Mouse (Mus musculus) cerebellum, adult 2 months (tissue): ENCODE results near the gene Ppp1r13l. TPM values are rescaled to one million over a fixed set of nuclear protein-coding genes. Genes with fewer than 3 reads are reported as not detected.

Source experiments
- DNase-seq, 2 experiments: peaks; one replicate each; pipeline ENCODE4 v3.0.0; 2021
- H3K27ac ChIP-seq: fragments of 200-500 bp; 2 replicates; pipeline ENCODE4 v1.5.1; 2012; ENCODE audit warnings: low read length, control low read depth, inconsistent platforms; ENCODE audit not compliant: insufficient read depth
- H3K27me3 ChIP-seq: fragments of 200-500 bp; 2 replicates; pipeline ENCODE4 v1.6.1; 2012; ENCODE audit warnings: inconsistent platforms, mild to moderate bottlenecking, low read length, moderate library complexity; ENCODE audit not compliant: control insufficient read depth, insufficient read depth
- H3K4me1 ChIP-seq: fragments of 200-500 bp; 2 replicates; pipeline ENCODE4 v1.6.1; 2011; ENCODE audit warnings: low read length; ENCODE audit not compliant: control insufficient read depth, insufficient read depth
- H3K4me3 ChIP-seq: fragments of 200-500 bp; replicated peaks from 2 replicates; pipeline ENCODE3; 2011; ENCODE audit warnings: mild to moderate bottlenecking, low read depth, low read length, control low read depth; ENCODE audit not compliant: insufficient read depth
- CTCF ChIP-seq: fragments of 200-500 bp; IDR thresholded peaks from 2 replicates; pipeline ENCODE4 v1.5.1; 2011; ENCODE audit warnings: low read depth, mild to moderate bottlenecking, control low read depth, low read length, moderate library complexity, borderline replicate concordance; ENCODE audit not compliant: insufficient read depth
- POLR2A ChIP-seq: fragments of 200-500 bp; IDR thresholded peaks from 2 replicates; pipeline ENCODE4 v1.6.1; 2011; ENCODE audit warnings: low read length, control low read depth, borderline replicate concordance; ENCODE audit not compliant: insufficient read depth
- WGBS: fragments of 180-500 bp; shearing (Covaris S2); methylation state at CpG from one replicate; pipeline ENCODE4 v1.1.7; 2018; 5-methylcytosine and 5-hydroxymethylcytosine counted together
- polyA plus RNA-seq: library from polyadenylated mRNA; depleted of rRNA; stranded (reverse); fragments of >200 nt; gene quantifications from 2 replicates; pipeline ENCODE4 v1.2.3, GENCODE M21; 2012

The Ppp1r13l gene
- polyA plus RNA-seq, 1 experiment: 4.8 TPM

- WGBS: 70% methylated on average over 8 of the region's 8 CpGs
- Histone ChIP-seq H3K27me3 (no peaks in the 10 kb centered on the region), H3K4me1 (no peaks in the 10 kb centered on the region), H3K27ac (no peak overlapping the region), H3K4me3 (no peak overlapping the region)
- DNase-seq: no peak
- no peak for TF ChIP-seq CTCF
These were observed 18.5 kb downstream of the Ppp1r13l start for GRCm38 (mm10) chr7:19378049-19378448.

- Histone ChIP-seq H3K27ac (no peak within 1 kb of the TSS), H3K4me3 (peak within 1 kb of the TSS; percentile 93)
These were observed 22.0 kb downstream of the Ppp1r13l start, which contains the start of gene Ercc2 for GRCm38 (mm10) chr7:19381377-19382165. TSS of gene Ercc2 (plus strand) at chr7:19382010.

GRCm38 (mm10) chr7:19382166-19382541 lies 22.6 kb downstream of the Ppp1r13l start:
- under 1% methylated on average over 37 of the region's 37 CpGs for WGBS
- no peak overlapping the region for H3K27ac ChIP-seq
- peak overlapping the region; percentile 93 for H3K4me3 ChIP-seq
- TF ChIP-seq CTCF (no peak), POLR2A (no peak)
- no peaks in the 10 kb centered on the region for H3K27me3 ChIP-seq
- no peak for DNase-seq
- peaks cover 8% of the 10 kb centered on the region; the same call in 1 of the 2 replicates for H3K4me1 ChIP-seq

More at GRCm38 (mm10) chr7:19381377-19382165, 22.0 kb downstream of the Ppp1r13l start, which contains the start of gene Ercc2:
- DNase-seq: peak; percentile 99
- Histone ChIP-seq H3K27me3 (no peaks in the 10 kb centered on the region), H3K4me1 (peaks cover 8% of the 10 kb centered on the region; the same call in 1 of the 2 replicates)
- 7% methylated on average over 38 of the region's 48 CpGs for WGBS
- TF ChIP-seq POLR2A (peak; percentile 56; the same call in 1 of the 2 replicates), CTCF (no peak)

- 81% methylated on average over 9 of the region's 9 CpGs for WGBS
- TF ChIP-seq CTCF: no peak
- no peak for TF ChIP-seq POLR2A
- DNase-seq: no peak
- Histone ChIP-seq H3K4me1 (peaks cover 14% of the 10 kb centered on the region), H3K27ac (no peak overlapping the region), H3K27me3 (no peaks in the 10 kb centered on the region), H3K4me3 (no peak overlapping the region)
These were observed 24.2 kb downstream of the Ppp1r13l start for GRCm38 (mm10) chr7:19383708-19384107.

- TF ChIP-seq CTCF (no peak), POLR2A (no peak)
- Histone ChIP-seq H3K4me3 (no peak overlapping the region), H3K27me3 (no peaks in the 10 kb centered on the region), H3K27ac (no peak overlapping the region), H3K4me1 (peaks cover 17% of the 10 kb centered on the region)
- 27% methylated on average over 10 of the region's 10 CpGs for WGBS
- no peak for DNase-seq
These were observed 29.3 kb downstream of the Ppp1r13l start for GRCm38 (mm10) chr7:19388699-19389413.

- no peak for TF ChIP-seq POLR2A
- no peak for TF ChIP-seq CTCF
- H3K27ac ChIP-seq: no peak overlapping the region
- no peak for DNase-seq
- no peaks in the 10 kb centered on the region; the same call in 1 of the 2 replicates for H3K27me3 ChIP-seq
- no peak overlapping the region for H3K4me3 ChIP-seq
- WGBS: 88% methylated on average over 8 of the region's 8 CpGs
- H3K4me1 ChIP-seq: no peaks in the 10 kb centered on the region
These were observed 34.9 kb downstream of the Ppp1r13l start for GRCm38 (mm10) chr7:19394484-19394883.

- TF ChIP-seq CTCF: no peak
- TF ChIP-seq POLR2A: no peak
- Histone ChIP-seq H3K27me3 (no peaks in the 10 kb centered on the region; the same call in 1 of the 2 replicates), H3K4me1 (no peaks in the 10 kb centered on the region; the same call in 1 of the 2 replicates), H3K27ac (no peak overlapping the region), H3K4me3 (no peak overlapping the region)
- no peak for DNase-seq
- WGBS: 6% methylated on average over 26 of the region's 27 CpGs
These were observed 40.1 kb downstream of the Ppp1r13l start for GRCm38 (mm10) chr7:19399496-19400280.
